Comparison of ENCODE assay signal across 11 mouse cellular contexts in genomic region chr4:46805910-46806309, GRCm38 (mm10).
DNase-seq lines count a peak whose midpoint lies in the region.
"Had no signal": no experiment of that assay in that cellular context is flagged by ENCODE, and none has a peak within 500 bp of the region (broad histone marks: within the 10 kb centered on the region; RNA-seq: fewer than 3 reads in every experiment).

No protein-coding gene starts in this region.

- peak; percentile 91 for DNase-seq in right cerebral cortex, adult 18-20 months
- DNase-seq in right cerebral cortex, postnatal 4 days, result no peak
- DNase-seq in frontal cortex, adult 2 months (ENCODE audit: extremely low spot score in 1 of 2, low spot score in 1 of 2), result peak; percentile 83 to 84
- peak; percentile 73 to 89 for DNase-seq in left cerebral cortex, adult 9 months (ENCODE audit: low spot score in 2 of 2)
- DNase-seq in telencephalon, adult 2 months (ENCODE audit: low read depth, low spot score), result peak; percentile 91
- DNase-seq in urinary bladder, postnatal 10 days (ENCODE audit: low spot score), result no peak
- DNase-seq in kidney, adult 11 months, result no peak
- no peak for DNase-seq in thymus, adult 18-20 months
- DNase-seq: kidney, postnatal 36 days; liver, postnatal 0 days; thymus, postnatal 14 days had no signal

Comparison
In these comparisons a context has a peak if more than half of its experiments do, and no peak if none do; other contexts are left out.
1. DNase-seq: peak in right cerebral cortex, adult 18-20 months (single experiment), frontal cortex, adult 2 months (2 of 2), left cerebral cortex, adult 9 months (2 of 2) and telencephalon, adult 2 months (single experiment); none in right cerebral cortex, postnatal 4 days (single experiment), urinary bladder, postnatal 10 days (single experiment), kidney, adult 11 months (single experiment) and thymus, adult 18-20 months (0 of 2).